Mouse (Mus musculus): ENCODE data around the gene Cyp4f13. TPM values are rescaled to one million over a fixed set of nuclear protein-coding genes. Genes with fewer than 3 reads are reported as not detected.
A peak's percentile ranks its signal among the peaks of the same experiment; 100 is the strongest.

The Cyp4f13 gene
- total RNA-seq (2021) = 10 to 100 TPM; 11.2 to 12.7 TPM
- 21.1 and 22.9 TPM in 2 replicates for polyA plus RNA-seq (2012; rRNA removed)
- long read RNA-seq, partial matches to known transcripts = 0 of 3 reads
- long read RNA-seq, other reads (novel, unspliced or antisense) = 1 of 3 reads

GRCm38 (mm10) chr17:32947215-32947914 lies at the start of gene Cyp4f13:
Gene Cyp4f13 (minus strand): TSS chr17:32947402.
- intact Hi-C loops (cut with DNase I) = loop anchor here (2.0 to 10.0 kb wide), 5 partner anchors 23 to 413 kb away; partner anchors contain the start of genes Cyp4f16, Zfp870 and Zfp871
- no peaks in the 10 kb centered on the region for H3K36me3 ChIP-seq (ENCODE audit: control insufficient read depth, insufficient read depth, low read length)
- H3K4me3 ChIP-seq = peak within 1 kb of the TSS; percentile 75
- TF ChIP-seq CTCF (IDR thresholded peaks at IDR 0.05) (no peak), POLR2A (IDR thresholded peaks at IDR 0.05; ENCODE audit: insufficient read depth, low read depth, low read length) (peak; percentile 98), EP300 (IDR thresholded peaks at IDR 0.05; ENCODE audit: insufficient read depth, low read depth, low read length) (peak; percentile 97)
- 4% methylated on average over 12 of the region's 12 CpGs for WGBS
- peak within 1 kb of the TSS; percentile 68 for H3K9ac ChIP-seq (ENCODE audit: low read depth, low read length)
- H3K27ac ChIP-seq = peak within 1 kb of the TSS; percentile 90
- peaks cover 11% of the 10 kb centered on the region for H3K4me1 ChIP-seq (ENCODE audit: control insufficient read depth, insufficient read depth, low read length)
- no peaks in the 10 kb centered on the region for H3K79me2 ChIP-seq (replicated peaks; ENCODE audit: control insufficient read depth, insufficient read depth, low read length)
- peak; percentile 98 to 100 for DNase-seq
- no peaks in the 10 kb centered on the region for H3K27me3 ChIP-seq (ENCODE audit: control insufficient read depth, insufficient read depth, low read length)

- peak within 1 kb of the TSS; percentile 87 for H3K4me3 ChIP-seq
- TF ChIP-seq CTCF (IDR thresholded peaks at IDR 0.05) (no peak), POLR2A (IDR thresholded peaks at IDR 0.05; ENCODE audit: insufficient read depth, low read depth, low read length) (peak; percentile 88), EP300 (IDR thresholded peaks at IDR 0.05; ENCODE audit: insufficient read depth, low read depth, low read length) (no peak)
- peaks cover 3% of the 10 kb centered on the region for H3K79me2 ChIP-seq (replicated peaks; ENCODE audit: control insufficient read depth, insufficient read depth, low read length)
- peak within 1 kb of the TSS; percentile 79 for H3K9ac ChIP-seq (ENCODE audit: low read depth, low read length)
- intact Hi-C loops (cut with DNase I) = loop anchor here (2.0 to 5.0 kb wide), 2 partner anchors 26 to 39 kb away; partner anchors contain the start of gene Zfp763
- peak within 1 kb of the TSS; percentile 82 for H3K27ac ChIP-seq
- peak; percentile 85 to 89 for DNase-seq
- H3K27me3 ChIP-seq (ENCODE audit: control insufficient read depth, insufficient read depth, low read length) = no peaks in the 10 kb centered on the region
- 2% methylated on average over 21 of the region's 21 CpGs for WGBS
- H3K36me3 ChIP-seq (ENCODE audit: control insufficient read depth, insufficient read depth, low read length) = peaks cover 4% of the 10 kb centered on the region; the same call in 1 of the 2 replicates
- peaks cover 2% of the 10 kb centered on the region; the same call in 1 of the 2 replicates for H3K4me1 ChIP-seq (ENCODE audit: control insufficient read depth, insufficient read depth, low read length)
Observed at GRCm38 (mm10) chr17:32992699-32993474, 45.7 kb upstream of the Cyp4f13 start, which contains the start of gene Zfp952. Gene Zfp952 (plus strand): TSS chr17:32993129.

GRCm38 (mm10) chr17:32991965-32992698 lies 44.9 kb upstream of the Cyp4f13 start:
- Histone ChIP-seq H3K36me3 (ENCODE audit: control insufficient read depth, insufficient read depth, low read length) (peaks cover 4% of the 10 kb centered on the region; the same call in 1 of the 2 replicates), H3K9ac (ENCODE audit: low read depth, low read length) (no peak overlapping the region; the same call in 1 of the 2 replicates), H3K4me1 (ENCODE audit: control insufficient read depth, insufficient read depth, low read length) (peaks cover 2% of the 10 kb centered on the region; the same call in 1 of the 2 replicates), H3K27me3 (ENCODE audit: control insufficient read depth, insufficient read depth, low read length) (no peaks in the 10 kb centered on the region), H3K27ac (peak overlapping the region; percentile 82; the same call in 1 of the 2 replicates), H3K79me2 (replicated peaks; ENCODE audit: control insufficient read depth, insufficient read depth, low read length) (peaks cover 3% of the 10 kb centered on the region), H3K4me3 (peak overlapping the region; percentile 87)
- 60% methylated on average over 12 of the region's 12 CpGs for WGBS
- intact Hi-C loops (cut with DNase I) = loop anchor here (2.0 to 5.0 kb wide), 2 partner anchors 25 to 40 kb away; partner anchors contain the start of gene Zfp763
- peak in 1 of 2 experiments; percentile 10 for DNase-seq
- TF ChIP-seq POLR2A (IDR thresholded peaks at IDR 0.05; ENCODE audit: insufficient read depth, low read depth, low read length) (no peak), CTCF (IDR thresholded peaks at IDR 0.05) (peak; percentile 60), EP300 (IDR thresholded peaks at IDR 0.05; ENCODE audit: insufficient read depth, low read depth, low read length) (no peak)

- H3K36me3 ChIP-seq (ENCODE audit: control insufficient read depth, insufficient read depth, low read length) = no peaks in the 10 kb centered on the region
Observed at GRCm38 (mm10) chr17:32986301-32986700, 39.1 kb upstream of the Cyp4f13 start.

GRCm38 (mm10) chr17:32981361-32981760 lies 34.2 kb upstream of the Cyp4f13 start:
- H3K27me3 ChIP-seq (ENCODE audit: control insufficient read depth, insufficient read depth, low read length) = no peaks in the 10 kb centered on the region
- peaks cover 11% of the 10 kb centered on the region for H3K36me3 ChIP-seq (ENCODE audit: control insufficient read depth, insufficient read depth, low read length)
- TF ChIP-seq POLR2A (IDR thresholded peaks at IDR 0.05; ENCODE audit: insufficient read depth, low read depth, low read length) (no peak), EP300 (IDR thresholded peaks at IDR 0.05; ENCODE audit: insufficient read depth, low read depth, low read length) (no peak), CTCF (IDR thresholded peaks at IDR 0.05) (no peak)
- no peaks in the 10 kb centered on the region for H3K79me2 ChIP-seq (replicated peaks; ENCODE audit: control insufficient read depth, insufficient read depth, low read length)
- intact Hi-C loops (cut with DNase I) = no loop called here
- H3K4me1 ChIP-seq (ENCODE audit: control insufficient read depth, insufficient read depth, low read length) = no peaks in the 10 kb centered on the region
- no peak for DNase-seq
- no peak overlapping the region for H3K4me3 ChIP-seq
- H3K27ac ChIP-seq = no peak overlapping the region
- WGBS = 75% methylated on average over 4 of the region's 4 CpGs
- no peak overlapping the region for H3K9ac ChIP-seq (ENCODE audit: low read depth, low read length)

More at GRCm38 (mm10) chr17:32986301-32986700, 39.1 kb upstream of the Cyp4f13 start:
- Histone ChIP-seq H3K27me3 (ENCODE audit: control insufficient read depth, insufficient read depth, low read length) (no peaks in the 10 kb centered on the region), H3K4me1 (ENCODE audit: control insufficient read depth, insufficient read depth, low read length) (no peaks in the 10 kb centered on the region), H3K79me2 (replicated peaks; ENCODE audit: control insufficient read depth, insufficient read depth, low read length) (no peaks in the 10 kb centered on the region), H3K4me3 (no peak overlapping the region), H3K9ac (ENCODE audit: low read depth, low read length) (no peak overlapping the region), H3K27ac (no peak overlapping the region)
- no peak for TF ChIP-seq POLR2A (IDR thresholded peaks at IDR 0.05; ENCODE audit: insufficient read depth, low read depth, low read length)
- TF ChIP-seq EP300 (IDR thresholded peaks at IDR 0.05; ENCODE audit: insufficient read depth, low read depth, low read length) = no peak
- TF ChIP-seq CTCF (IDR thresholded peaks at IDR 0.05) = no peak
- intact Hi-C loops (cut with DNase I) = no loop called here
- 75% methylated on average over 4 of the region's 4 CpGs for WGBS
- no peak for DNase-seq

Measured in heart, adult 2 months (tissue).